Mouse (Mus musculus) limb, embryonic 15.5 days (tissue): ENCODE results near the gene Tedc2. TPM values are rescaled to one million over a fixed set of nuclear protein-coding genes. Genes with fewer than 3 reads are reported as not detected.

ENCODE experiments used
- ATAC-seq: fragments of 200-750 bp; cut with Nextera tagmentation; 2 replicates; pipeline ENCODE4 v1.8.0; 2017; ENCODE audit warnings: low read depth, moderate TSS enrichment; ENCODE audit not compliant: insufficient number of reproducible peaks, low FRiP score, low TSS enrichment
- H3K27ac ChIP-seq: fragments of 300-500 bp; sonication (generic); 2 replicates; pipeline ENCODE4 v1.5.1; 2015; ENCODE audit warnings: moderate library complexity, mild to moderate bottlenecking, inconsistent platforms
- H3K27me3 ChIP-seq: fragments of 300-500 bp; sonication (generic); 2 replicates; pipeline ENCODE4 v1.6.1; 2015; ENCODE audit warnings: inconsistent platforms
- H3K36me3 ChIP-seq: fragments of 300-500 bp; sonication (generic); 2 replicates; pipeline ENCODE4 v1.6.1; 2015; ENCODE audit warnings: inconsistent platforms
- H3K4me1 ChIP-seq: fragments of 300-500 bp; sonication (generic); 2 replicates; pipeline ENCODE4 v1.6.1; 2015; ENCODE audit warnings: inconsistent platforms
- H3K4me2 ChIP-seq: fragments of 300-500 bp; sonication (generic); 2 replicates; pipeline ENCODE4 v1.6.1; 2015; ENCODE audit warnings: mild to moderate bottlenecking, inconsistent platforms
- H3K4me3 ChIP-seq: fragments of 300-500 bp; sonication (generic); 2 replicates; pipeline ENCODE4 v1.5.1; 2015; ENCODE audit warnings: mild to moderate bottlenecking, inconsistent platforms
- H3K9ac ChIP-seq: fragments of 300-500 bp; sonication (generic); 2 replicates; pipeline ENCODE4 v1.6.1; 2015; ENCODE audit warnings: inconsistent platforms
- H3K9me3 ChIP-seq: fragments of 300-500 bp; sonication (generic); 2 replicates; pipeline ENCODE4 v1.6.1; 2016; ENCODE audit warnings: inconsistent platforms
- WGBS: fragments of 180-500 bp; shearing (Covaris S2); methylation state at CpG from one replicate; pipeline ENCODE4 v1.1.7; 2015; 5-methylcytosine and 5-hydroxymethylcytosine counted together
- polyA plus RNA-seq: library from polyadenylated mRNA; unstranded; fragments of >200 nt; fragmentation: Nextera tagmentation; extraction: Ambion mirVana; gene quantifications from 2 replicates; pipeline ENCODE4 v1.2.1, GENCODE M21; 2015

Gene Tedc2
- 10.3 and 11.4 TPM in 2 replicates for polyA plus RNA-seq

- H3K4me1 ChIP-seq, result peaks cover 17% of the 10 kb centered on the region
- H3K27ac ChIP-seq, result peak within 1 kb of the TSS; percentile 81
- 6% methylated on average over 41 of the region's 41 CpGs for WGBS
- H3K4me2 ChIP-seq, result peak within 1 kb of the TSS; percentile 81
- peak; percentile 87 for ATAC-seq
- H3K36me3 ChIP-seq, result peaks cover 58% of the 10 kb centered on the region
- peak within 1 kb of the TSS; percentile 78 for H3K9ac ChIP-seq
- peak within 1 kb of the TSS; percentile 83 for H3K4me3 ChIP-seq
- no peaks in the 10 kb centered on the region for H3K27me3 ChIP-seq
- no peaks in the 10 kb centered on the region for H3K9me3 ChIP-seq
Measured at GRCm38 (mm10) chr17:24220435-24221411, at the start of gene Tedc2. TSS of gene Tedc2 (minus strand) at chr17:24220851.

- Histone ChIP-seq H3K27ac (no peak overlapping the region), H3K27me3 (no peaks in the 10 kb centered on the region), H3K4me3 (no peak overlapping the region), H3K9ac (no peak overlapping the region), H3K4me2 (no peak overlapping the region), H3K9me3 (no peaks in the 10 kb centered on the region), H3K36me3 (no peaks in the 10 kb centered on the region), H3K4me1 (no peaks in the 10 kb centered on the region)
- 89% methylated on average over 1 of the region's 1 CpGs for WGBS
- ATAC-seq, result no peak
Measured at GRCm38 (mm10) chr17:24267133-24267532, 46.5 kb upstream of the Tedc2 start.

GRCm38 (mm10) chr17:24264766-24265165 is 44.1 kb upstream of the Tedc2 start:
- Histone ChIP-seq H3K9ac (no peak overlapping the region), H3K27ac (no peak overlapping the region), H3K9me3 (no peaks in the 10 kb centered on the region), H3K4me2 (no peak overlapping the region), H3K4me3 (no peak overlapping the region), H3K4me1 (no peaks in the 10 kb centered on the region), H3K36me3 (no peaks in the 10 kb centered on the region), H3K27me3 (no peaks in the 10 kb centered on the region)
- WGBS, result 60% methylated on average over 2 of the region's 2 CpGs
- no peak for ATAC-seq

GRCm38 (mm10) chr17:24260516-24260915 is 39.9 kb upstream of the Tedc2 start:
- Histone ChIP-seq H3K27me3 (no peaks in the 10 kb centered on the region), H3K36me3 (no peaks in the 10 kb centered on the region), H3K4me2 (no peak overlapping the region), H3K9me3 (no peaks in the 10 kb centered on the region), H3K9ac (no peak overlapping the region), H3K4me3 (no peak overlapping the region), H3K27ac (no peak overlapping the region), H3K4me1 (no peaks in the 10 kb centered on the region)
- WGBS, result 27% methylated on average over 4 of the region's 4 CpGs
- no peak for ATAC-seq

GRCm38 (mm10) chr17:24259702-24260101 is 39.1 kb upstream of the Tedc2 start:
- no peaks in the 10 kb centered on the region for H3K27me3 ChIP-seq
- ATAC-seq, result no peak
- no peaks in the 10 kb centered on the region for H3K9me3 ChIP-seq
- no peaks in the 10 kb centered on the region for H3K4me1 ChIP-seq
- no peak overlapping the region for H3K4me2 ChIP-seq
- H3K9ac ChIP-seq, result no peak overlapping the region
- no peak overlapping the region for H3K4me3 ChIP-seq
- no peaks in the 10 kb centered on the region for H3K36me3 ChIP-seq
- no peak overlapping the region for H3K27ac ChIP-seq
- WGBS, result 52% methylated on average over 5 of the region's 5 CpGs

GRCm38 (mm10) chr17:24258981-24259380 is 38.3 kb upstream of the Tedc2 start:
- Histone ChIP-seq H3K27me3 (no peaks in the 10 kb centered on the region), H3K9me3 (no peaks in the 10 kb centered on the region), H3K4me3 (no peak overlapping the region), H3K36me3 (no peaks in the 10 kb centered on the region), H3K9ac (no peak overlapping the region), H3K4me1 (no peaks in the 10 kb centered on the region), H3K4me2 (no peak overlapping the region), H3K27ac (no peak overlapping the region)
- no peak for ATAC-seq
- 61% methylated on average over 4 of the region's 4 CpGs for WGBS

GRCm38 (mm10) chr17:24252329-24252728 is 31.7 kb upstream of the Tedc2 start:
- H3K4me2 ChIP-seq, result no peak overlapping the region
- H3K4me1 ChIP-seq, result peaks cover 14% of the 10 kb centered on the region
- no peaks in the 10 kb centered on the region for H3K9me3 ChIP-seq
- H3K27ac ChIP-seq, result 0 out of 2 replicates have a peak overlapping the region, but pooled peaks have one; percentile 76
- 93% methylated on average over 2 of the region's 2 CpGs for WGBS
- H3K4me3 ChIP-seq, result no peak overlapping the region
- peaks cover 16% of the 10 kb centered on the region for H3K36me3 ChIP-seq
- no peaks in the 10 kb centered on the region for H3K27me3 ChIP-seq
- H3K9ac ChIP-seq, result no peak overlapping the region
- no peak for ATAC-seq

- Histone ChIP-seq H3K27me3 (no peaks in the 10 kb centered on the region), H3K9ac (peak within 1 kb of the TSS; percentile 56), H3K27ac (peak within 1 kb of the TSS; percentile 76), H3K4me1 (peaks cover 14% of the 10 kb centered on the region), H3K4me3 (peak within 1 kb of the TSS; percentile 83), H3K36me3 (peaks cover 24% of the 10 kb centered on the region), H3K4me2 (peak within 1 kb of the TSS; percentile 70), H3K9me3 (no peaks in the 10 kb centered on the region)
- under 1% methylated on average over 48 of the region's 48 CpGs for WGBS
- peak; percentile 99 for ATAC-seq
Measured at GRCm38 (mm10) chr17:24251320-24252069, 30.8 kb upstream of the Tedc2 start, which contains the start of gene Ccnf. TSS of gene Ccnf (minus strand) at chr17:24251484.

GRCm38 (mm10) chr17:24250988-24251319 is 30.3 kb upstream of the Tedc2 start:
- peaks cover 27% of the 10 kb centered on the region for H3K36me3 ChIP-seq
- peak; percentile 41; the same call in 1 of the 2 replicates for ATAC-seq
- H3K9me3 ChIP-seq, result no peaks in the 10 kb centered on the region
- peak overlapping the region; percentile 54 for H3K27ac ChIP-seq
- H3K4me1 ChIP-seq, result peaks cover 14% of the 10 kb centered on the region
- H3K27me3 ChIP-seq, result no peaks in the 10 kb centered on the region
- H3K4me3 ChIP-seq, result peak overlapping the region; percentile 83
- under 1% methylated on average over 32 of the region's 32 CpGs for WGBS
- peak overlapping the region; percentile 70 for H3K4me2 ChIP-seq
- H3K9ac ChIP-seq, result peak overlapping the region; percentile 56

GRCm38 (mm10) chr17:24248641-24249040 is 28.0 kb upstream of the Tedc2 start:
- no peak overlapping the region for H3K4me3 ChIP-seq
- peaks cover 14% of the 10 kb centered on the region for H3K4me1 ChIP-seq
- 0 out of 2 replicates have a peak, but pooled peaks cover 6% of the 10 kb centered on the region for H3K9me3 ChIP-seq
- H3K36me3 ChIP-seq, result peaks cover 45% of the 10 kb centered on the region
- no peak overlapping the region for H3K27ac ChIP-seq
- ATAC-seq, result no peak
- no peak overlapping the region for H3K9ac ChIP-seq
- no peaks in the 10 kb centered on the region for H3K27me3 ChIP-seq
- no peak overlapping the region for H3K4me2 ChIP-seq
- WGBS, result 97% methylated on average over 2 of the region's 2 CpGs

GRCm38 (mm10) chr17:24244061-24244460 is 23.4 kb upstream of the Tedc2 start:
- Histone ChIP-seq H3K27ac (no peak overlapping the region), H3K36me3 (peaks cover 87% of the 10 kb centered on the region), H3K4me2 (no peak overlapping the region), H3K9ac (no peak overlapping the region), H3K9me3 (0 out of 2 replicates have a peak, but pooled peaks cover 6% of the 10 kb centered on the region), H3K27me3 (no peaks in the 10 kb centered on the region), H3K4me3 (no peak overlapping the region), H3K4me1 (no peaks in the 10 kb centered on the region)
- WGBS, result 98% methylated on average over 8 of the region's 8 CpGs
- ATAC-seq, result no peak
